Mouse (Mus musculus): ENCODE data around the gene Heca. TPM values are rescaled to one million over a fixed set of nuclear protein-coding genes. Genes with fewer than 3 reads are reported as not detected.
A peak's percentile ranks its signal among the peaks of the same experiment; 100 is the strongest.
"Not testable (repeated sequence)": the region's sequence is repeated elsewhere in the genome, so short reads cannot be mapped to it uniquely, and the experiment has no call there.

Heca gene
- polyA plus RNA-seq, 1 experiment: 16.9 TPM

DNA sequence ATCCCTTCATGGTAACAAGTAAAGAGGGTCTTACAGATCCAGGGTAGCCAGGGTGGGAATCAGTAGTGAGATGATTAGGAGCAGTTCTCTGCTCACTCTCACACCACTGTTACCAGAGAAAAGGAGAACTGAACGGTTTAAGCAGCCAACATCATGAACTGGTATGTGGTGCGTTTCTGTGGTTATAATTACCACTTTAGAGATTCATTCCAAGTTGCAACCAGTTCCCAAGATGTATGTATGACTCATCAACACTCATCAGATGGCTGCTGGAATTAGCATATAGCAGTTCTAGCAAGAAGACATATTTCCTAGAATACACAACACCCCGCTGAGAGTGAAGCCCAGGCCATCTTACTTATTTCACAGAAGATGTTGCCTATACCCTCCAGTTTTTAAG lies 105.8 kb downstream of the Heca start:
- no peaks in the 10 kb centered on the region for H3K4me1 ChIP-seq (ENCODE audit: control insufficient read depth, insufficient read depth, insufficient read length, low read length)
- H3K27ac ChIP-seq (replicated peaks; ENCODE audit: low read depth, low read length): no peak overlapping the region
- H3K4me3 ChIP-seq (ENCODE audit: insufficient read depth, low read depth, low read length): no peak overlapping the region

DNA sequence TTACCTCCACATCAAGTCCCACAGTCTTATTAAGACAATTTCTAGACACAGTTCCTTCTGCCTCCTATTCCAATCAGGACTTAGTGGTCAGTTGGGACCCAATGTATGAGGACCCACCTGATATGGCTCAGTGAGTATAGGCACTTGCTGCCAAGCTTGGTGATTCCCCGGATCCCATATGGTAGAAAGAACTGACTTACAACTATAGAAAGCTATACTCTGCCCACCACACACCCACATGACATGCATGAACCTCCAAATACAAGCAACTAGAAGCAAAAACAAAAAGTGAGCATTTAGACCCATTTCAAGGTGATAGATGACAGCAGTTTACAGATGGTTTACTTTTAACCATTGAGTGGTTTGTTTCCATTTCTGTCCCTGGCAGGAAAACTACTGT lies 111.6 kb downstream of the Heca start:
- H3K27ac ChIP-seq (replicated peaks; ENCODE audit: low read depth, low read length): 0 out of 2 replicates have a peak overlapping the region, but pooled peaks have one; percentile 58
- H3K4me3 ChIP-seq (ENCODE audit: insufficient read depth, low read depth, low read length): no peak overlapping the region
- peaks cover 4% of the 10 kb centered on the region; the same call in 1 of the 2 replicates for H3K4me1 ChIP-seq (ENCODE audit: control insufficient read depth, insufficient read depth, insufficient read length, low read length)

DNA sequence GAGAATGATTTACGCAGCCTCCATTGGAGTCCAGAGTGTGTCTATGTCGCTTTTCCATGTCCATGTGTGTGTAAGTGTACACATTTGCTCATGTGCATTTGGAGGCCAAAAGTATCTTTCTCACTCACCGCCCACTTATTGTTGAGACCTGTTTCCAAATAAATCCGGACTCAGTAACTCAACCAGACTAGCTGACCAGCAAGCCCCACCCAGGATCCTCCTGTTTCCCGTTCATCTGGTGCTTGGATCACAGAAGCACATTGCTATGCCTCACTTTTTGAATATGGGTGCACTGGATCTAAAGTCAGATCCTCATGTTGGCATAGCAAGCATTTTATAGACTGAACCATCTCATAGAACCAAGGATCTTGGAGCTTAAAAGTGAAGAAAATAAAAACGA lies 112.8 kb downstream of the Heca start:
- Histone ChIP-seq H3K27ac (replicated peaks; ENCODE audit: low read depth, low read length) (peak overlapping the region; percentile 81), H3K4me3 (ENCODE audit: insufficient read depth, low read depth, low read length) (peak overlapping the region; percentile 11; the same call in 1 of the 2 replicates), H3K4me1 (ENCODE audit: control insufficient read depth, insufficient read depth, insufficient read length, low read length) (peaks cover 4% of the 10 kb centered on the region; the same call in 1 of the 2 replicates)

DNA sequence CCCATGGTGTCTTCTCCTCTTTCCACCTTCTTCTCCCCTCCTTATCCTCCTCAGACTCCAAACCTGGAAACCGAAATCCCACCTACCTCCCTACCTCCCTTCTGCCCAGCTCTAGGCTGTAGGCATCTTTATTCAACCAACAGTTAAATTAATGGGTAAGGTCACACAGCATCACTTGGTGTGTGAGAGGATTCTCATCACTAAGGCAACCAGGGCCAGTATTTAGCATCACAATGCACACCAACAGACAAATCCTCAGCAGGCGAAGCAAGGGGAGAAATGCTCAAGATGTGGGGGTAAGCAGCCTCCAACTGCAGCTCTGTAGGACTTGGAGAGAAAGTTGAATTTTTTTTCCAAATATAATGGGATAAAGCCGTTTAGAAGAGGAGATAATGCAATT lies 116.8 kb downstream of the Heca start:
- Histone ChIP-seq H3K4me1 (ENCODE audit: control insufficient read depth, insufficient read depth, insufficient read length, low read length) (peaks cover 3% of the 10 kb centered on the region; the same call in 1 of the 2 replicates), H3K27ac (replicated peaks; ENCODE audit: low read depth, low read length) (no peak overlapping the region), H3K4me3 (ENCODE audit: insufficient read depth, low read depth, low read length) (no peak overlapping the region)

DNA sequence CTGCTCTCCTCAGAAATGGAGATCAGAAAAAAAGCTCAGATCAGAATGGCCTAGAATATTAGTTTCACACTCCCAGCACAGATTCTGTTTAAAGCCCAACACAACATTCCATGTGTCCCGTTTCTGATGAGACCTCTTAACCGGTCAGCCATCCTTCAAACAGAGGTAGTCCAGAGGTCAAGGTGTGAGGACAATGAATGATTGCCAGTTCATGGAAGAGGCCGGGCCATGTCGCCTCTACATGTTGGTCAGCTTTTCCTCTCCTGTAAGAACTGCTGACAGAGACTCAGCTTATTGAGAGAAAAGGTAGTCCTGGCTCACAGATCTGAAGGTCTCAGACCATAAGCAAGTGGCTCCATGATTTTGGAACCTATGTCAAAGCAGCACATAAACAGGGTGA lies 118.7 kb downstream of the Heca start:
- Histone ChIP-seq H3K27ac (replicated peaks; ENCODE audit: low read depth, low read length) (no peak overlapping the region), H3K4me3 (ENCODE audit: insufficient read depth, low read depth, low read length) (no peak overlapping the region), H3K4me1 (ENCODE audit: control insufficient read depth, insufficient read depth, insufficient read length, low read length) (no peaks in the 10 kb centered on the region)

DNA sequence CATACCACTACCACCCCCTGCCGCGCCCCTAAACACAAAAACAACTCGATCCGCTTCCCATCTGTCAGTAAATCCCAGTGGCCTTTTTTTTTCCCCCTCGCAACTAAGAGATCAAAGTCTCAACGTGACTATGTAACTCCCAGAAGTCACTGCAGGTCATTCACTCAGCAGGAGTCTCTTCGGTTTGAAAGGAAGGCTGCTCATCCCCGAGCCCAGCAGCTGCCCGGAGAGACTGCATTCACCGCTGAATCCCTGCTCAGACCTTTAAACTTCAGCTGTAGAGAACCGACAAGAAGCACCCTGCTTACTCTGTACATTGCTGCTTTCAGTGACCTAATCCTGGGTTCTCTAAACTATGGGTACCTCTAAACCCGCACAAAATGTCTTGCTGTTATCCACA lies 120.5 kb downstream of the Heca start:
- H3K27ac ChIP-seq (replicated peaks; ENCODE audit: low read depth, low read length): no peak overlapping the region
- H3K4me3 ChIP-seq (ENCODE audit: insufficient read depth, low read depth, low read length): no peak overlapping the region

DNA sequence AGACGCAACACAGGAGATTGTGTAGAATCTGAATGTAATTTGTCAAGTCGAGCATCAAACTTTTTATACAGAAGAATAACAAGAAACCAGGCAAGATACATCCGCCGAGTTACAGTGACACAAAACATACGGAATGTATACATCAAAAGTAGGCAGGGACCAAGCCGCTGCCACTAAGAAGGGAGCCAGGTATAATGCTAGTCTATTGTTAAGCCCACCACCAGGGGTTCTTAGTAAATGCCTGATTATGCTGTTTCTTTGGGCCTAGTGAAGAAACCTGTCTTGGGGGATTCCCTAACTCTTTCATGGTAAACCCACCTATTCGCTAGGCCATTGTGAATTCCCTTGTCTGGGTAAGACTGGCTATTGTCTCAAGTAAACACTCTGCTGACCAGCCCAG lies 127.4 kb downstream of the Heca start:
- H3K4me1 ChIP-seq (ENCODE audit: control insufficient read depth, insufficient read depth, insufficient read length, low read length); H3K4me3 ChIP-seq (ENCODE audit: insufficient read depth, low read depth, low read length); H3K27ac ChIP-seq (replicated peaks; ENCODE audit: low read depth, low read length): not testable (repeated sequence)

More for the DNA sequence above, 120.5 kb downstream of the Heca start:
- H3K4me1 ChIP-seq (ENCODE audit: control insufficient read depth, insufficient read depth, insufficient read length, low read length): no peaks in the 10 kb centered on the region

Other genes starting within 250 kb of the Heca start
- 12.4 and 14.9 TPM in 2 replicates for gene Cited2, start 224.8 kb downstream of the Heca start, polyA plus RNA-seq (2012; ENCODE audit: insufficient read depth, insufficient read length, missing spikeins)
- 12.1 and 13.1 TPM in 2 replicates for gene Txlnb, start 151.8 kb downstream of the Heca start, polyA plus RNA-seq (2012; ENCODE audit: insufficient read depth, insufficient read length, missing spikeins)
- 40.5 and 44.3 TPM in 2 replicates for gene Abracl, start 75.2 kb upstream of the Heca start, polyA plus RNA-seq (2012; ENCODE audit: insufficient read depth, insufficient read length, missing spikeins)
- gene Reps1, start 107.8 kb upstream of the Heca start, polyA plus RNA-seq (2012; ENCODE audit: insufficient read depth, insufficient read length, missing spikeins): 8.5 and 13.6 TPM in 2 replicates